Mouse (Mus musculus) hindbrain, embryonic 10.5 days (tissue): ENCODE measurements at regions not wholly inside any gene's neighbourhood (a gene's known extent, or its start where the extent isn't known, plus 50 kb on each side); places are given as distances from the start of the nearest gene placed in this dataset.
"Not testable (repeated sequence)": the region's sequence is repeated elsewhere in the genome, so short reads cannot be mapped to it uniquely, and the experiment has no call there.

Experiments used
- DNase-seq: peaks from one replicate; pipeline ENCODE4 v3.0.0-alpha.2; 2017; ENCODE audit warnings: low spot score
- H3K27ac ChIP-seq: fragments of 300-500 bp; sonication (generic); 2 replicates; pipeline ENCODE4 v1.5.1; 2016; ENCODE audit warnings: mild to moderate bottlenecking, moderate library complexity
- H3K27me3 ChIP-seq: fragments of 300-500 bp; sonication (generic); 2 replicates; pipeline ENCODE4 v1.6.1; 2016; ENCODE audit warnings: mild to moderate bottlenecking; ENCODE audit not compliant: poor library complexity, insufficient read depth, severe bottlenecking
- H3K36me3 ChIP-seq: fragments of 300-500 bp; sonication (generic); 2 replicates; pipeline ENCODE4 v1.6.1; 2016; ENCODE audit warnings: mild to moderate bottlenecking, moderate library complexity
- H3K4me1 ChIP-seq: fragments of 300-500 bp; sonication (generic); replicated peaks from 2 replicates; pipeline ENCODE4 v1.6.1; 2016; ENCODE audit warnings: mild to moderate bottlenecking
- H3K4me3 ChIP-seq: fragments of 300-500 bp; sonication (generic); 2 replicates; pipeline ENCODE4 v1.5.1; 2016; ENCODE audit warnings: mild to moderate bottlenecking, moderate library complexity
- H3K9me3 ChIP-seq: fragments of 300-500 bp; sonication (generic); 2 replicates; pipeline ENCODE4 v1.6.1; 2016; ENCODE audit warnings: mild to moderate bottlenecking, moderate library complexity
- WGBS: fragments of 180-500 bp; shearing (Covaris S2); methylation state at CpG from one replicate; pipeline ENCODE4 v1.1.7; 2016; 5-methylcytosine and 5-hydroxymethylcytosine counted together

DNA sequence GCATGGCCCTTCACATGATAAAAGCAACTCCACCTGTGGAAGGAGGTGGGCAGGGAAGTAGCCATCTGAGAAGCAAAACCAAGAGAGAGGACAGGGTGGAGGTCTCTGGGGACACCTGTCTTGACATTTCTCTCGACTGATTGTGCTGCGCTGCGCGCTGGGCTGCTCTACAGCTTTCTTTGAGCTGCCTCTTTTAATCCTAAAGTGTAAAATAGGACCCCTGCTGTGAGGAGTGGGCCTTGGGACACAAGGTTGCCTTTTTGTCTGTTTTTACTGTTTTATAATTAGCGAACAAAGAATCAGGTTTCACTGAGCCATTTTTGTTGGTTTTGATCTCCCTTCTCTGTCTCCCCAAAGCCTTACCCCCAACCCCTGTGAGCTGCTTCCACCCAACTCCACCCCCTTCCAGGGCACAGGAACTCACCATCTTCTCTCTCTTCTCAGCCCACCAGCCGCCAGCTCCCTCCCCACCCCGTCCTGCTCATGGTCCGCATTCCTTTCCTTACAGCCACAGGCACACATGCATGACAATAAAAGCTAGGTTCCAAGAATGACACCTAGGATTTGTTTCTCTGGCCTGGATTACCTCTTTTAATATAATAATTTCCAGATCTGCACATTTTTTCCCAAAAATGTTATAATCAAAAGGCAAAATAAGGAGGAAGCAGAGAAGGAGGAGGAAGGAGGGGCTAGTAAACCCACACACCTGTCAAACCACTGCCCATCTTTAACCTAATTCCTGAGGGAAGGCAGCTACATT is 57.3 kb downstream of the Cbln4 start:
- peaks cover 19% of the 10 kb centered on the region for H3K4me1 ChIP-seq
- 5% methylated on average over 8 of the region's 8 CpGs for WGBS
- no peak for DNase-seq
- H3K27me3 ChIP-seq, result peaks cover 46% of the 10 kb centered on the region
- no peak overlapping the region for H3K27ac ChIP-seq
- no peaks in the 10 kb centered on the region for H3K36me3 ChIP-seq
- no peak overlapping the region for H3K4me3 ChIP-seq
- H3K9me3 ChIP-seq, result no peaks in the 10 kb centered on the region

DNA sequence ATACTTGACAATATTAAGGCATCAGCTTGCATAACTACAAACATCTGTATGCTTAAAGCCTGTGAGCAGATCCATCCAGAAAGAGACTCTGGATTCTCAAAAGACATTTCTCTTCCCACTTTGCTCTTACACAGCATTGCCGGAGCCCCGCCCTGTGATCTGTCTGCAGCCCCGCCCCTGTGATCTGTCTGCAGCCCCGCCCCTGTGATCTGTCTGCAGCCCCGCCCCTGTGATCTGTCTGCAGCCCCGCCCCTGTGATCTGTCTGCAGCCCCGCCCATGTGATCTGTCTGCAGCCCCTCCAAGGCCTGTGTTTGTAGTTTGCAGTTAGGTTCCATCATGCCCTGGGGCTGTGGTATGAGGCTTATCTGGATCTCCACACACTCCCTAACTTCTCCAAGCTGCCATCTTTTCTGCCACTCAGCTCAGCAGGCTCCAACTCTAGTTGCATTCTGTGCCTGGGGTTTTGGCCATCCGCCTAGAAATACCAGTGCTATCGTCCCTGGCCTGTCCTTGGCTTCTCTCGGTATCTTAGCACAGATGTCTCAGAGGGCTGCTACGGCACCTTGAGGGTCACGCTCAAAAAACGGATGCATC is 73.9 kb downstream of the Cbln4 start:
- no peak overlapping the region for H3K4me3 ChIP-seq
- DNase-seq, result no peak
- no peaks in the 10 kb centered on the region for H3K27me3 ChIP-seq
- H3K27ac ChIP-seq, result no peak overlapping the region
- H3K4me1 ChIP-seq, result no peaks in the 10 kb centered on the region
- no peaks in the 10 kb centered on the region for H3K36me3 ChIP-seq
- 64% methylated on average over 13 of the region's 13 CpGs for WGBS
- no peaks in the 10 kb centered on the region for H3K9me3 ChIP-seq

DNA sequence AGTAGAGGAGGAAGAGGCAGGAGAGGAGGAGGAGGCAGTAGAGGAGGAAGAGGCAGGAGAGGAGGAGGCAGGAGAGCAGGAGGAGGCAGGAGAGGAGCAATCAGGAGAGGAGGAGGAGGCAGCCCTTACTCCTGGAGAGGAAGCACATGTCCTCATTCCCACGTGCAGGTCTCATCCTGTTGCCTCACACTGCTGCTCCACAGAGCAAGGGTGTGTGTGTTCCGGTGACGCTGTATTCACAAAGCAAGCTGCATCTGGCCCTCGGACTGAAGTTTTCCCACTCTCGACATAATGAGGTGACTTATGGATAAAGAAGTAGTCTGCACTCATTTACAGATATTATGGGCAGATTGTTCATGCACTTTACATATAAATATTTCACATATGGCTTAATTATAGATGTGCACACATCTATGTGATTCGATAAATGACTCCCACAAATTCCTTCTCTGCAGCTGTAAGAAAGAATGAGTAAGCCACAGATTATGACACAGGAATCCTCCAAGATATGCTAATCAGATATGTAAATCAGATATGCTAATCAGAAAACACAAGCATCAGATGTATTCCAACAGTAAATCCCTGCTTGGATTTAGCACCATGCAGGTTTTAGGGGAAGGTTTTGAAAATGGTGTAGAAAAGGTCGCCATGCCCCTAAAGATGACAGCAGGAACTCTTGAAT is 96.6 kb downstream of the Cbln4 start:
- 89% methylated on average over 7 of the region's 7 CpGs for WGBS
- no peaks in the 10 kb centered on the region for H3K27me3 ChIP-seq
- DNase-seq, result no peak

DNA sequence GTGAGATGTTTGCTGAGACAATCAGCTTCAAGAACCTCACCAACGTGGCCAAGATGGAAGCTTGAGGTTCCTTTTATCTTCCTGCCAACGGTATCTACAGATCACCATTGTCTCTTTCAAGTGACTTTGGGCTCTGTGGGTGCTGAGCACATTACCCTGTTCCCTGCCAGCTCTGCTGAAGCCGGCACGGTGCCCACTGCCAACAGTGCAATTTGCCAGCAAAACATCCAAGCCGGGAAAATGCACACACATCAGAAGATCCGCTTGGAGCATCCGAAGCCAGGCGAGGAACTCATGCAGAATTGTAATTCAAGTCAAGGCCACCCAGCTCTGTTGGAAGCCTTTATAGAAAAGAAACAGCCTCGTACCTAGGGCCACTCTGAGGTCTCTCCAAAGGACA is 100.6 kb downstream of the Cbln4 start:
- no peak for DNase-seq
- H3K36me3 ChIP-seq, result no peaks in the 10 kb centered on the region
- H3K9me3 ChIP-seq, result no peaks in the 10 kb centered on the region
- H3K27me3 ChIP-seq, result no peaks in the 10 kb centered on the region
- no peaks in the 10 kb centered on the region for H3K4me1 ChIP-seq
- H3K4me3 ChIP-seq, result no peak overlapping the region
- 86% methylated on average over 9 of the region's 9 CpGs for WGBS
- H3K27ac ChIP-seq, result no peak overlapping the region

More for the DNA sequence above, 96.6 kb downstream of the Cbln4 start:
- no peaks in the 10 kb centered on the region for H3K4me1 ChIP-seq
- no peaks in the 10 kb centered on the region for H3K9me3 ChIP-seq
- no peak overlapping the region for H3K27ac ChIP-seq
- no peak overlapping the region for H3K4me3 ChIP-seq
- no peaks in the 10 kb centered on the region for H3K36me3 ChIP-seq

DNA sequence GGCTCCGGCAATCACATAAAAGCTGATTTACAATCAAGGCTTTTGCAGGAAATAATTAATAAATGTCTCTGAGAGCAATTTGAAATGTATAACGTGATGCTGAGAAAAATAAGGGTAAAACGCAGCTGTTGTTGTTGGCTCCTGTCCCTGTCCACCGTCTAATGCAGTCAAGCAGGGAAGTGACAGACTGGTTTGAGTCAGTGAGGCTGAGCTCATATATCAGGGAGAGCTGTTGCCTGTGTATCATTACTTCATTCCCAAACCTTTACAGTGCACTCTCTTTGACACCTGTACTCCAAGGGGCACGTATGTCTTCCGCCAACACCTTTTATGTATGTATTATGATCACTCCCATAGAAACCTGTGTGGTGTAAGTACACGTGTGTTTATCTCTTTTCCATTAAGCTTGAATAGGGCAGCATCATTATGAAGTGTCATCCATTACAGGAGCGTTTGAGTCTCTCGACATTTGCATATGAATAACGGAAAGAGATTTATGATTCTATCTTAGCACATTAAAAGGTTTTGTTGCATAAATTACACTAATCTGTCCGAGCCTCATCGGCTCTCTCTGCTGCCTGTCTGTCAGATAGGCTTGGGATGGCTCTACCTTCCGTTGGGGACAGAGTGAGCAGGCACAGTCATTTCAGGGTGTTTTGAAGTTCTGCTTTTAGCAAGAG is 107.5 kb downstream of the Cbln4 start:
- H3K4me1 ChIP-seq, result no peaks in the 10 kb centered on the region
- 85% methylated on average over 13 of the region's 13 CpGs for WGBS

DNA sequence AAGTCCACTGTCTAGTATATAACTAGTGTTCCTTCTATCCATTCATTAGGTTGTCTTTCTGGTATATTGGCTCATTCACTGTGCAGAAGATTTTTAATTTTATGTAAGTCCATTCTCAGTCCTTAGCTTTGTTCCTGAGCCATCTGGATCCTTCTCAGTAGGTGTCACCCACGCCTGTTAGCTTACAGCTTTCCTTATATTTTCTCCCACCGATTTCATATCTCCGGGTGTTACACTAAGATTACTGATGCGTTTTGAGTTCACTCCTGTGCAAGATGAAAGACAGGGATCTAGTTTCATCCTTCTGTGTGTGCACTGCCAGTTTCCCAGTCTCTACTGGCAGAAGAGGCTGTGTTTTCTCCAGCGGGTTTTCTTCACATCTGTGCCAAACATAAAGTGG is 122.3 kb downstream of the Cbln4 start:
- H3K4me3 ChIP-seq, result no peak overlapping the region
- WGBS, result 92% methylated on average over 5 of the region's 5 CpGs
- no peaks in the 10 kb centered on the region for H3K36me3 ChIP-seq
- H3K9me3 ChIP-seq, result peaks cover 8% of the 10 kb centered on the region; the same call in 1 of the 2 replicates
- H3K4me1 ChIP-seq, result no peaks in the 10 kb centered on the region
- no peak for DNase-seq
- no peak overlapping the region for H3K27ac ChIP-seq
- no peaks in the 10 kb centered on the region for H3K27me3 ChIP-seq

More for the DNA sequence above, 107.5 kb downstream of the Cbln4 start:
- Histone ChIP-seq H3K4me3 (no peak overlapping the region), H3K27me3 (no peaks in the 10 kb centered on the region), H3K36me3 (no peaks in the 10 kb centered on the region), H3K9me3 (no peaks in the 10 kb centered on the region), H3K27ac (no peak overlapping the region)
- no peak for DNase-seq

DNA sequence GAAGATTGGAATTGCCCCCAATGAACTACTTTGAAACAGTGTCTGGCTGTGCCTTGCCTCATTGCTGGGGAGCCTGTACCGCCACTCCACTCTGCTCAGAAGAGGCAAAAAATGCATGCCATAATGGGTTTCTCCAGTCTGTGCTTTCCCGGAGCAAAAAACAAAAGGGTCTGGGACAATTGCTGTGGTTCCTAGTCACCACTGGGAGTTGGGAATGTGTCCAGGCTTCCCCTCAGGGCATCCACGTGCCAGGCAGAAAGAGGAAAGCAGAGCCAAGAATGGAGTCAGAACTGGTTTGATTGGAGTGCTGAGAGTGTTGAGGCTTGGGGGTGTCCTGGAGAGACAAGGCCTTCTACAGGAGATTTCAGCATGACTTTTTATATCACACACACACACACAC is 156.0 kb downstream of the Cbln4 start:
- no peaks in the 10 kb centered on the region for H3K4me1 ChIP-seq
- no peak overlapping the region for H3K4me3 ChIP-seq
- no peaks in the 10 kb centered on the region for H3K9me3 ChIP-seq
- H3K36me3 ChIP-seq, result no peaks in the 10 kb centered on the region
- H3K27ac ChIP-seq, result no peak overlapping the region
- H3K27me3 ChIP-seq, result no peaks in the 10 kb centered on the region
- WGBS, result 84% methylated on average over 3 of the region's 3 CpGs
- no peak for DNase-seq

DNA sequence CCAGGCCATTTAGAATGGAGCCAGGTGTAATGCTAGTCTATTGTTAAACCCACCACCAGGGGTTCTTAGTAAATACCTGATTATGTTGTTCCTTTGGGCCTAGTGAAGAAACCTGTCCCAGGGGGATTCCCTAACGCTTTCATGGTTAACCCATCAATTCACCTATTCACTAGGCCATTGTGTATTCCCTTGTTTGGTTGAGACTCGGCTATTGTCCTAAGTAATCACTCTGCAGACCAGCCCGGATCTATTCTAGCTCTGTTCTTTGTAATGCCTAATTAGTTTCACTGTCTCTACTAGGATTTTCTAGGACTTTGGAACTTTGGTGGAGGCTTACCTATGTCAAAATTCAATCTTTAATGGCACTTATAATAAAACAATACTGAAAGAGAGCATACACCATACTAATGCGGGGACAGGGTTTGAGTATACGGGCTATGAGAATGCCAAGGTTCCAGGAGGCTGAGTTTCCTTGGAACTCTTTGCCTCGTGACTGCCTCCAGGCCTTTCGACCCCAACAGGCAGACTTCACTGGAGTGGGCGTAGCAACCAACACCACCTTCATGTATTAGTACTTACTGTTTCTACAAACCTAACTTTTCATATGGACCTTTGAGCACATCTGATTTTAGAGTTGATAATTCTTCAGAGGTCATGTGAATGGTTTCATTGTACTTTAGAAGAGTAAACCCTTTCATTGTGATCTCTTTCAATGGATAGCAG is 163.9 kb downstream of the Cbln4 start:
- not testable (repeated sequence) for H3K4me1 ChIP-seq, H3K36me3 ChIP-seq, DNase-seq, H3K9me3 ChIP-seq, H3K27ac ChIP-seq, H3K4me3 ChIP-seq, H3K27me3 ChIP-seq
- WGBS, result 74% methylated on average over 8 of the region's 8 CpGs

DNA sequence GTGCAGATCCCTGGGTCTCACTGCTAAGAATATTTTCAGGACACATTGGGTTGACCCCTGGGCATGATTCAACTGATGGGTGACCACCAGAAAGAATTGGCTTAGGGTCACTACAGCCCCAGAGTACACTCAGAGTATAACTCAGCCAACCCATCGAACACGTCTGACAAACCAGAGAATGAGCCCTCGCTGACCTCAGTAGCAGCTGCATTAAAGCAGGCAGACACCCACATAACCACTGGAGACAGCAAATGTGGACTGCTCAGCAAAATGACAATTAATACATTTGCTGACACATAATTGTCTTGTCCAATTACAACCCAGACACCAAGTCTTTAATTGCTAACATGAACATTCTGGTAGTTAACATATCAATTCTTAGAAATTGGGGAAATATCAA is 175.7 kb downstream of the Cbln4 start:
- WGBS, result 91% methylated on average over 3 of the region's 3 CpGs
- Histone ChIP-seq H3K36me3 (no peaks in the 10 kb centered on the region), H3K4me1 (no peaks in the 10 kb centered on the region), H3K27ac (no peak overlapping the region), H3K27me3 (no peaks in the 10 kb centered on the region), H3K4me3 (no peak overlapping the region), H3K9me3 (peaks cover 5% of the 10 kb centered on the region; the same call in 1 of the 2 replicates)
- no peak for DNase-seq

DNA sequence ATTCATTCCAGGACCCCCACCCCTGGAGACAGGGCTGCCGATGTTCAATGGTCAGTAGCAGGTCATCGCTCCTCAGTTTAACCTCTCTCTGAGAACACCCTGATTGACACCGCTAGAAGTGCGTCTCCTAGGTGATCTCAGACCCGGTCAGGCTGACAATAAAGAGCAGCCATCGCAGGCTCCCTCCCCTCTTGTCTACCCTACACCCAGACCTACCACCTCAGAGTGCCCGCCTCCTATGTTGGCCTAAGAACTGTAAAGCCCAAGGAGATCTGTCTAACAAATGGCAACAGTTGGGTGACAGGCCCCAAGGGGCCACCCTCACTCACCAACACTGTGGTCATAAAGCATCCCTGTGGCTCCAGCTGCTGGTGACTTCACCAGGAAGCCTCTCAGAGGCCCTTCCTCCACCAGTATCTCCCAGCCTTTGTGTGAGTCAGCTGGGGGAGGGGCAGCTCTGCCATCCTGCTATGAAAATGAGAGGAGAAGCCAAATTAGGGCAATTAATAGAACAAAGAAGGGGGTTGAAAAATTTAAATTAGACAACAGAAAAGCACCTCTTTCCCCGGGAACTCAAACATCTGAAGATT is 178.8 kb downstream of the Cbln4 start:
- no peaks in the 10 kb centered on the region for H3K36me3 ChIP-seq
- DNase-seq, result no peak
- H3K4me3 ChIP-seq, result no peak overlapping the region
- H3K9me3 ChIP-seq, result peaks cover 5% of the 10 kb centered on the region; the same call in 1 of the 2 replicates
- no peaks in the 10 kb centered on the region for H3K4me1 ChIP-seq
- H3K27me3 ChIP-seq, result no peaks in the 10 kb centered on the region
- WGBS, result 79% methylated on average over 8 of the region's 8 CpGs
- H3K27ac ChIP-seq, result no peak overlapping the region

DNA sequence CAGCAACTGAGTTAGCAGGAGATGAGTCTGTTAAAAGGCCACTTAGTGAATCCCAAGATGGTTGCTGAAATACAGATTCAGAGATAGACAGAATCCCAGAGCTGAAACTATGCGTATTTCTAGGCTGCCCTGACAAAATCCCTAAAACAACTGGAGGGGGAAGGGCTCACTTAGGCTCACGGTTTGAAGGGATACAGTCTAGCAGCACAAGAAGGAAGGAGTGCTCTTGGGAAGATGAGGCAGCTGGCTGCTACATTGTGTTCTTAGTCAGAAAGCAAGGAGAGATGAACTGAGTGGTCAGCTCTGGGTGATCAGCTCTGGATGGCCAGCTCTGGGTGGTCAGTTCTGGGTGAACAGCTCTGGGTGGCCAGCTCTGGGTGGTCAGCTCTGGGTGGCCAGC is 180.6 kb downstream of the Cbln4 start:
- 89% methylated on average over 2 of the region's 2 CpGs for WGBS
- no peak for DNase-seq
- no peaks in the 10 kb centered on the region for H3K36me3 ChIP-seq
- no peak overlapping the region for H3K27ac ChIP-seq
- H3K4me3 ChIP-seq, result no peak overlapping the region
- H3K9me3 ChIP-seq, result peaks cover 5% of the 10 kb centered on the region; the same call in 1 of the 2 replicates
- no peaks in the 10 kb centered on the region for H3K27me3 ChIP-seq
- no peaks in the 10 kb centered on the region for H3K4me1 ChIP-seq

DNA sequence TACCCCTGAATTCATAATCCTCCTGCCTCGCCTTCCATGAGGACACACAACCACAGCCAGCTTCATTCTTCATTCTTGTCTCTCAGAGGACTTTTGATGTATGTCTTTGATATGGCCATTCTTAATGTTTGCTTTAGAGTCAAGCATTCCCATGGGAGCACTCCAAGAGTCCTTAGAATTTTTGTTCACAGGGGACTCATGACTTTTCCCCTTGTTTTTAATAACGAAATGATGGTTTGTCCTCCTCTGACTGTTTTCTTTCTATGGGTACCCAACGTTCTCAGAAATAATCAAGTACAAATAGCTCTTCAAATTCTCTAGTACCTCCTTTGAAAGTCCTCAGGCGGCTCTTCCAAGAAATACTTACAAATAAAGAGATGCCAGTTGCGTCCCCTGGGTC is 184.4 kb downstream of the Cbln4 start:
- H3K36me3 ChIP-seq, result no peaks in the 10 kb centered on the region
- WGBS, result 79% methylated on average over 5 of the region's 5 CpGs

More for the DNA sequence above, 184.4 kb downstream of the Cbln4 start:
- H3K27ac ChIP-seq, result no peak overlapping the region
- no peak for DNase-seq
- H3K4me3 ChIP-seq, result no peak overlapping the region
- no peaks in the 10 kb centered on the region for H3K27me3 ChIP-seq
- no peaks in the 10 kb centered on the region for H3K4me1 ChIP-seq
- no peaks in the 10 kb centered on the region; the same call in 1 of the 2 replicates for H3K9me3 ChIP-seq
